ENCODE assay signal across 8 mouse cellular contexts in the genomic region with DNA sequence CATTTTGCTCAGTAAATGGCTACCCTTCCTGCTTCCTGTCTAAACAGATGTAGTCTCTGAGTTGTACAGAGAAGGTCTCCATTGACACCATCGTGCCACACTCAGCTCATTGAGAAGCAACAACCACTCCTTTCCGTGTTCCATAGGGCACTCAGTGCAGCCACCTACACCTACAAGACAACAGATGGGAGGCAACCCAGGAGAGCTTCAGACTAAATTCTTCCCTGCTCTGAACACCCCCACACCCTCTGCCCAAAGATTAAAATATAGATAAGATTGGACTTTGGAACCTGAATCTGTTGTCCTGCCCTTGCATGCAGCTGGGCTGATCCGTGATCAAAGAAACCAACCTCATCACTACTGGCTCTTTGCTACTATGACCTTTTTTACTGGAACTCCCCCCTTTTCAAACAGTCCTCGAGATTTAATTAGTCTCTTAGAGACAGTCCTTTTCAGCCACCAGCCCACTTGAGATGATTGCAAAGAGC. TPM values are rescaled to one million over a fixed set of nuclear protein-coding genes. Genes with fewer than 3 reads are reported as not detected.
DNase-seq lines count a peak whose midpoint lies in the region; ATAC-seq lines count a peak whose summit lies in the region.

No protein-coding gene starts in this region.

- 65% methylated on average over 4 of the region's 4 CpGs for WGBS in forebrain, embryonic 13.5 days
- WGBS in limb, embryonic 11.5 days, result 76% methylated on average over 4 of the region's 4 CpGs
- WGBS in neural tube, embryonic 15.5 days, result 76% methylated on average over 4 of the region's 4 CpGs

- peak overlapping the region; percentile 49 for H3K4me3 ChIP-seq in forebrain, embryonic 13.5 days
- H3K4me3 ChIP-seq in limb, embryonic 11.5 days (ENCODE audit: low read depth, low read length), result peak overlapping the region; percentile 38; the same call in 1 of the 2 replicates
- peak overlapping the region; percentile 50 for H3K4me3 ChIP-seq in neural tube, embryonic 15.5 days (replicated peaks)

- ATAC-seq in forebrain, embryonic 13.5 days, result no peak
- ATAC-seq in limb, embryonic 11.5 days (ENCODE audit: insufficient number of reproducible peaks, low FRiP score, low TSS enrichment, low read depth), result no peak
- ATAC-seq in neural tube, embryonic 15.5 days (ENCODE audit: low FRiP score), result no peak

- H3K27me3 ChIP-seq in forebrain, embryonic 13.5 days, result no peaks in the 10 kb centered on the region
- H3K27me3 ChIP-seq in limb, embryonic 11.5 days (ENCODE audit: control insufficient read depth, insufficient read depth, low read length), result no peaks in the 10 kb centered on the region
- H3K27me3 ChIP-seq in neural tube, embryonic 15.5 days (replicated peaks), result no peaks in the 10 kb centered on the region

- peaks cover 13% of the 10 kb centered on the region; the same call in 1 of the 2 replicates for H3K4me1 ChIP-seq in forebrain, embryonic 13.5 days
- 0 out of 2 replicates have a peak, but pooled peaks cover 3% of the 10 kb centered on the region for H3K4me1 ChIP-seq in limb, embryonic 11.5 days (ENCODE audit: control insufficient read depth, insufficient read depth, low read length)
- H3K4me1 ChIP-seq in neural tube, embryonic 15.5 days, result 0 out of 2 replicates have a peak, but pooled peaks cover 8% of the 10 kb centered on the region

- peak overlapping the region; percentile 66 for H3K9ac ChIP-seq in forebrain, embryonic 13.5 days
- no peak overlapping the region for H3K9ac ChIP-seq in limb, embryonic 11.5 days (ENCODE audit: low read length)
- H3K9ac ChIP-seq in neural tube, embryonic 15.5 days (replicated peaks), result no peak overlapping the region

- no peaks in the 10 kb centered on the region for H3K36me3 ChIP-seq in forebrain, embryonic 13.5 days (ENCODE audit: poor library complexity, severe bottlenecking)
- no peaks in the 10 kb centered on the region for H3K36me3 ChIP-seq in limb, embryonic 11.5 days (ENCODE audit: control insufficient read depth, insufficient read depth, low read length)
- H3K36me3 ChIP-seq in neural tube, embryonic 15.5 days, result no peaks in the 10 kb centered on the region

- no peaks in the 10 kb centered on the region for H3K9me3 ChIP-seq in forebrain, embryonic 13.5 days (replicated peaks)
- H3K9me3 ChIP-seq in limb, embryonic 11.5 days (ENCODE audit: control insufficient read depth, low read length), result no peaks in the 10 kb centered on the region
- H3K9me3 ChIP-seq in neural tube, embryonic 15.5 days (replicated peaks), result no peaks in the 10 kb centered on the region

- H3K27ac ChIP-seq in forebrain, embryonic 13.5 days, result no peak overlapping the region
- no peak overlapping the region for H3K27ac ChIP-seq in limb, embryonic 11.5 days (replicated peaks; ENCODE audit: low read depth, low read length)
- H3K27ac ChIP-seq in neural tube, embryonic 15.5 days (replicated peaks), result peak overlapping the region; percentile 28; the same call in 1 of the 2 replicates

- intact Hi-C loops in left cerebral cortex, postnatal 4 days (cut with DNase I), result no loop called here
- intact Hi-C loops in left cerebral cortex, postnatal 10 days (cut with DNase I), result no loop called here

- H3K4me2 ChIP-seq in forebrain, embryonic 13.5 days, result peak overlapping the region; percentile 72
- peak overlapping the region; percentile 65 for H3K4me2 ChIP-seq in limb, embryonic 11.5 days (ENCODE audit: low read depth, severe bottlenecking)
- peak overlapping the region; percentile 80 for H3K4me2 ChIP-seq in neural tube, embryonic 15.5 days

- DNase-seq in left cerebral cortex, adult 18-20 months (ENCODE audit: low spot score in 2 of 2), result peak; percentile 16 to 25
- no peak for DNase-seq in left cerebral cortex, postnatal 4 days
- DNase-seq in limb, embryonic 11.5 days (ENCODE audit: low spot score), result no peak
- no peak for DNase-seq in gastrocnemius, adult 18-20 months (ENCODE audit: low spot score)
- no peak for DNase-seq in left cerebral cortex, postnatal 10 days (ENCODE audit: extremely low spot score in 1 of 2, low spot score in 2 of 2)
- no peak for DNase-seq in thymus, postnatal 25 days

RNA-seq across cellular contexts. Expression of a gene that starts 53.4 kb away (rescaled TPM):
- not detected for total RNA-seq in left cerebral cortex, adult 18-20 months (2021)
- total RNA-seq in left cerebral cortex, postnatal 4 days (2021), result not detected
- polyA plus RNA-seq in forebrain, embryonic 13.5 days (2015; fragmentation: Nextera tagmentation; extraction: Ambion mirVana), result not detected in 2 replicates
- polyA plus RNA-seq in limb, embryonic 11.5 days (2014; fragmentation: Nextera tagmentation; extraction: Ambion mirVana), result not detected in 2 replicates
- polyA plus RNA-seq in neural tube, embryonic 15.5 days (2015; fragmentation: Nextera tagmentation; extraction: Ambion mirVana), result not detected in 2 replicates
- not detected for total RNA-seq in gastrocnemius, adult 18-20 months (2021)
- under 1 TPM; 0.13 to 0.22 TPM for total RNA-seq in left cerebral cortex, postnatal 10 days (2021)

Comparison
In these comparisons a context has a peak if more than half of its experiments do, and no peak if none do; other contexts are left out.
1. DNase-seq: peak in left cerebral cortex, adult 18-20 months (2 of 2); none in left cerebral cortex, postnatal 4 days (single experiment), limb, embryonic 11.5 days (single experiment), gastrocnemius, adult 18-20 months (single experiment), left cerebral cortex, postnatal 10 days (0 of 2) and thymus, postnatal 25 days (single experiment).
2. Peak in every context shown above with its lines, with median percentiles within 50 percentile points of each other: H3K4me2 ChIP-seq and H3K4me3 ChIP-seq.